Mouse (Mus musculus) bone marrow, adult 2 months (tissue): Measurements from ENCODE around the gene Osbpl3.

ENCODE experiments used
- CTCF ChIP-seq: fragments of 200-500 bp; IDR thresholded peaks from 2 replicates; pipeline ENCODE4 v1.5.1; 2011; ENCODE audit warnings: low read length, control low read depth; ENCODE audit not compliant: control insufficient read depth, insufficient read depth
- POLR2A ChIP-seq: fragments of 200-500 bp; IDR thresholded peaks from 2 replicates; pipeline ENCODE4 v1.6.1; 2011; ENCODE audit warnings: low read depth, mild to moderate bottlenecking, control low read depth, low read length, borderline replicate concordance; ENCODE audit not compliant: control insufficient read depth

- TF ChIP-seq CTCF (no peak), POLR2A (no peak)
Measured at GRCm38 (mm10) chr6:50322631-50323030, 133.4 kb downstream of the Osbpl3 start.
